Mouse (Mus musculus): ENCODE measurements around the gene Ctc1. TPM values are rescaled to one million over a fixed set of nuclear protein-coding genes. Genes with fewer than 3 reads are reported as not detected.

The Ctc1 gene
- polyA plus RNA-seq, 2 experiments: 15.2 to 21.9 TPM

- H3K4me2 ChIP-seq (ENCODE audit: low read depth): peak within 1 kb of the TSS; percentile 90
- peak; percentile 78 for ATAC-seq (ENCODE audit: insufficient read depth)
- H3K4me3 ChIP-seq (ENCODE audit: insufficient read depth in 1 of 2, low read depth in 2 of 2, low read length in 2 of 2): peak within 1 kb of the TSS; percentile 73
- peaks cover 21 to 48% of the 10 kb centered on the region in 2 experiments for H3K4me1 ChIP-seq (replicated peaks; ENCODE audit: control insufficient read depth in 2 of 2, insufficient read depth in 2 of 2, low read length in 1 of 2)
- WGBS (ENCODE audit: insufficient replicate concordance): under 1% methylated on average over 47 of the region's 47 CpGs
- peak within 1 kb of the TSS; percentile 71 for H3K27ac ChIP-seq
- peak; percentile 93 to 94 (median 94) for DNase-seq (ENCODE audit: low read depth in 3 of 3, low spot score in 3 of 3)
- H3K9ac ChIP-seq (replicated peaks): peak within 1 kb of the TSS; percentile 83
- no peaks in the 10 kb centered on the region for H3K9me3 ChIP-seq (ENCODE audit: control insufficient read depth, low read length)
- TF ChIP-seq EP300 (IDR thresholded peaks at IDR 0.05; ENCODE audit: low read depth): peak; percentile 79
- peak; percentile 27 for TF ChIP-seq CTCF (IDR thresholded peaks at IDR 0.05; ENCODE audit: low read depth)
- H3K36me3 ChIP-seq (replicated peaks; ENCODE audit: control insufficient read depth, insufficient read depth, low read depth): no peaks in the 10 kb centered on the region
- no peaks in the 10 kb centered on the region for H3K27me3 ChIP-seq (ENCODE audit: control insufficient read depth, insufficient read depth, low read length)
These were observed 55.0 kb downstream of the Ctc1 start, which contains the start of gene Tmem107 for GRCm38 (mm10) chr11:69070590-69071222. TSS of gene Tmem107 (plus strand) at chr11:69070806.

GRCm38 (mm10) chr11:69071262-69071661, 55.6 kb downstream of the Ctc1 start:
- no peak for ATAC-seq (ENCODE audit: insufficient read depth)
- Histone ChIP-seq H3K4me1 (replicated peaks; ENCODE audit: control insufficient read depth in 2 of 2, insufficient read depth in 2 of 2, low read length in 1 of 2) (peaks cover 21 to 43% of the 10 kb centered on the region in 2 experiments), H3K9me3 (ENCODE audit: control insufficient read depth, low read length) (no peaks in the 10 kb centered on the region), H3K4me3 (ENCODE audit: insufficient read depth in 1 of 2, low read depth in 2 of 2, low read length in 2 of 2) (peak overlapping the region; percentile 73), H3K4me2 (ENCODE audit: low read depth) (peak overlapping the region; percentile 90), H3K9ac (replicated peaks) (peak overlapping the region; percentile 73), H3K27ac (peak overlapping the region; percentile 65), H3K27me3 (ENCODE audit: control insufficient read depth, insufficient read depth, low read length) (no peaks in the 10 kb centered on the region), H3K36me3 (replicated peaks; ENCODE audit: control insufficient read depth, insufficient read depth, low read depth) (no peaks in the 10 kb centered on the region)
- WGBS (ENCODE audit: insufficient replicate concordance): 32% methylated on average over 9 of the region's 9 CpGs
- no peak for TF ChIP-seq EP300 (IDR thresholded peaks at IDR 0.05; ENCODE audit: low read depth)
- no peak for TF ChIP-seq CTCF (IDR thresholded peaks at IDR 0.05; ENCODE audit: low read depth)
- no peak for DNase-seq (ENCODE audit: low read depth in 3 of 3, low spot score in 3 of 3)

- no peak for ATAC-seq (ENCODE audit: insufficient read depth)
- TF ChIP-seq EP300 (IDR thresholded peaks at IDR 0.05; ENCODE audit: low read depth) (no peak), CTCF (IDR thresholded peaks at IDR 0.05; ENCODE audit: low read depth) (no peak)
- no peak overlapping the region for H3K4me3 ChIP-seq (ENCODE audit: insufficient read depth in 1 of 2, low read depth in 2 of 2, low read length in 2 of 2)
- H3K27me3 ChIP-seq (ENCODE audit: control insufficient read depth, insufficient read depth, low read length): no peaks in the 10 kb centered on the region
- no peaks in the 10 kb centered on the region for H3K9me3 ChIP-seq (ENCODE audit: control insufficient read depth, low read length)
- H3K9ac ChIP-seq (replicated peaks): peak overlapping the region; percentile 82
- peak overlapping the region; percentile 90 for H3K4me2 ChIP-seq (ENCODE audit: low read depth)
- H3K4me1 ChIP-seq (replicated peaks; ENCODE audit: control insufficient read depth in 2 of 2, insufficient read depth in 2 of 2, low read length in 1 of 2): peaks cover 19 to 36% of the 10 kb centered on the region in 2 experiments
- no peak for DNase-seq (ENCODE audit: low read depth in 3 of 3, low spot score in 3 of 3)
- H3K27ac ChIP-seq: peak overlapping the region; percentile 92; the same call in 1 of the 2 replicates
- 85% methylated on average over 11 of the region's 11 CpGs for WGBS (ENCODE audit: insufficient replicate concordance)
- no peaks in the 10 kb centered on the region for H3K36me3 ChIP-seq (replicated peaks; ENCODE audit: control insufficient read depth, insufficient read depth, low read depth)
These were observed 56.5 kb downstream of the Ctc1 start for GRCm38 (mm10) chr11:69072234-69072633.

- TF ChIP-seq CTCF (IDR thresholded peaks at IDR 0.05; ENCODE audit: low read depth): no peak
- no peak for TF ChIP-seq EP300 (IDR thresholded peaks at IDR 0.05; ENCODE audit: low read depth)
- peak overlapping the region; percentile 92 for H3K27ac ChIP-seq
- no peak for DNase-seq (ENCODE audit: low read depth in 3 of 3, low spot score in 3 of 3)
- peak overlapping the region; percentile 82 for H3K9ac ChIP-seq (replicated peaks)
- H3K27me3 ChIP-seq (ENCODE audit: control insufficient read depth, insufficient read depth, low read length): no peaks in the 10 kb centered on the region
- 18% methylated on average over 9 of the region's 9 CpGs for WGBS (ENCODE audit: insufficient replicate concordance)
- peaks cover 16 to 32% of the 10 kb centered on the region in 2 experiments for H3K4me1 ChIP-seq (replicated peaks; ENCODE audit: control insufficient read depth in 2 of 2, insufficient read depth in 2 of 2, low read length in 1 of 2)
- no peaks in the 10 kb centered on the region for H3K9me3 ChIP-seq (ENCODE audit: control insufficient read depth, low read length)
- no peak for ATAC-seq (ENCODE audit: insufficient read depth)
- no peaks in the 10 kb centered on the region for H3K36me3 ChIP-seq (replicated peaks; ENCODE audit: control insufficient read depth, insufficient read depth, low read depth)
- H3K4me2 ChIP-seq (ENCODE audit: low read depth): peak overlapping the region; percentile 71
- peak overlapping the region; percentile 39 to 50 for H3K4me3 ChIP-seq (ENCODE audit: insufficient read depth in 1 of 2, low read depth in 2 of 2, low read length in 2 of 2)
These were observed 57.0 kb downstream of the Ctc1 start for GRCm38 (mm10) chr11:69072666-69073064.

GRCm38 (mm10) chr11:69073065-69073888, 57.6 kb downstream of the Ctc1 start:
- WGBS (ENCODE audit: insufficient replicate concordance): under 1% methylated on average over 14 of the region's 14 CpGs
- ATAC-seq (ENCODE audit: insufficient read depth) (peak; percentile 76), DNase-seq (ENCODE audit: low read depth in 3 of 3, low spot score in 3 of 3) (peak; percentile 91 to 94 (median 91))
- Histone ChIP-seq H3K36me3 (replicated peaks; ENCODE audit: control insufficient read depth, insufficient read depth, low read depth) (no peaks in the 10 kb centered on the region), H3K4me2 (ENCODE audit: low read depth) (peak overlapping the region; percentile 71), H3K27ac (peak overlapping the region; percentile 92), H3K9me3 (ENCODE audit: control insufficient read depth, low read length) (no peaks in the 10 kb centered on the region), H3K27me3 (ENCODE audit: control insufficient read depth, insufficient read depth, low read length) (no peaks in the 10 kb centered on the region), H3K4me1 (replicated peaks; ENCODE audit: control insufficient read depth in 2 of 2, insufficient read depth in 2 of 2, low read length in 1 of 2) (peaks cover 15 to 31% of the 10 kb centered on the region in 2 experiments), H3K4me3 (ENCODE audit: insufficient read depth in 1 of 2, low read depth in 2 of 2, low read length in 2 of 2) (peak overlapping the region; percentile 39 to 50), H3K9ac (replicated peaks) (peak overlapping the region; percentile 82)
- TF ChIP-seq CTCF (IDR thresholded peaks at IDR 0.05; ENCODE audit: low read depth): peak; percentile 23; the same call in 1 of the 2 replicates
- TF ChIP-seq EP300 (IDR thresholded peaks at IDR 0.05; ENCODE audit: low read depth): peak; percentile 67
